Mouse (Mus musculus): ENCODE results near the gene Tctn1. TPM values are rescaled to one million over a fixed set of nuclear protein-coding genes. Genes with fewer than 3 reads are reported as not detected.

Gene Tctn1
- polyA plus RNA-seq, 1 experiment from 2014 or later: 4.8 TPM

GRCm38 (mm10) chr5:122189115-122189514 is 75.1 kb downstream of the Tctn1 start:
- DNase-seq (ENCODE audit: low spot score, missing footprints) (no peak), ATAC-seq (ENCODE audit: low FRiP score) (no peak)
- 65% methylated on average over 3 of the region's 3 CpGs for WGBS
- no peak overlapping the region for H3K4me3 ChIP-seq (ENCODE audit: low read depth, low read length)
- H3K27ac ChIP-seq (ENCODE audit: low read depth, low read length): no peak overlapping the region
- no peak overlapping the region for H3K9ac ChIP-seq (ENCODE audit: low read length)
- no peaks in the 10 kb centered on the region for H3K27me3 ChIP-seq (ENCODE audit: control insufficient read depth, insufficient read depth, low read length)
- H3K4me2 ChIP-seq: no peak overlapping the region
- H3K36me3 ChIP-seq (ENCODE audit: control insufficient read depth, insufficient read depth, low read length): no peaks in the 10 kb centered on the region
- no peaks in the 10 kb centered on the region for H3K9me3 ChIP-seq (ENCODE audit: control insufficient read depth, low read length)
- H3K4me1 ChIP-seq (ENCODE audit: control insufficient read depth, insufficient read depth, low read length): no peaks in the 10 kb centered on the region

Other genes starting within 250 kb of the Tctn1 start
- 11.1 and 12.6 TPM in 2 replicates for gene Cux2, start 214.4 kb downstream of the Tctn1 start, polyA plus RNA-seq (2014; fragmentation: Nextera tagmentation; extraction: Ambion mirVana)
- gene Myl2, start 163.5 kb downstream of the Tctn1 start, polyA plus RNA-seq (2014; fragmentation: Nextera tagmentation; extraction: Ambion mirVana): 0.29 TPM in 1 of 2 replicates, not detected in the other
- 0.03 TPM in 1 of 2 replicates, not detected in the other for gene Ccdc63, start 123.6 kb downstream of the Tctn1 start, polyA plus RNA-seq (2014; fragmentation: Nextera tagmentation; extraction: Ambion mirVana)
- 311 and 338 TPM in 2 replicates for gene Ppp1cc, start 106.2 kb downstream of the Tctn1 start, polyA plus RNA-seq (2014; fragmentation: Nextera tagmentation; extraction: Ambion mirVana)
- 11.4 and 12.5 TPM in 2 replicates for gene Hvcn1, start 57.7 kb downstream of the Tctn1 start, polyA plus RNA-seq (2014; fragmentation: Nextera tagmentation; extraction: Ambion mirVana)
- 7.6 and 8.8 TPM in 2 replicates for gene Pptc7, start 19.9 kb upstream of the Tctn1 start, polyA plus RNA-seq (2014; fragmentation: Nextera tagmentation; extraction: Ambion mirVana)
- gene Rad9b, start 89.8 kb upstream of the Tctn1 start, polyA plus RNA-seq (2014; fragmentation: Nextera tagmentation; extraction: Ambion mirVana): 9.7 and 11.1 TPM in 2 replicates
- gene Vps29, start 89.9 kb upstream of the Tctn1 start, polyA plus RNA-seq (2014; fragmentation: Nextera tagmentation; extraction: Ambion mirVana): 211 and 215 TPM in 2 replicates
- 61.2 and 64.9 TPM in 2 replicates for gene Gpn3, start 107.4 kb upstream of the Tctn1 start, polyA plus RNA-seq (2014; fragmentation: Nextera tagmentation; extraction: Ambion mirVana)
- gene Fam216a, start 107.9 kb upstream of the Tctn1 start, polyA plus RNA-seq (2014; fragmentation: Nextera tagmentation; extraction: Ambion mirVana): 113 and 116 TPM in 2 replicates
- 61.7 and 65.3 TPM in 2 replicates for gene Arpc3, start 127.4 kb upstream of the Tctn1 start, polyA plus RNA-seq (2014; fragmentation: Nextera tagmentation; extraction: Ambion mirVana)
- gene Anapc7, start 157.2 kb upstream of the Tctn1 start, polyA plus RNA-seq (2014; fragmentation: Nextera tagmentation; extraction: Ambion mirVana): 30.5 and 32.0 TPM in 2 replicates
- 43.4 and 45.8 TPM in 2 replicates for gene Atp2a2, start 237.8 kb upstream of the Tctn1 start, polyA plus RNA-seq (2014; fragmentation: Nextera tagmentation; extraction: Ambion mirVana)